Mouse (Mus musculus): ENCODE measurements at regions not wholly inside any gene's neighbourhood (a gene's known extent, or its start where the extent isn't known, plus 50 kb on each side); places are given as distances from the start of the nearest gene placed in this dataset.

DNA sequence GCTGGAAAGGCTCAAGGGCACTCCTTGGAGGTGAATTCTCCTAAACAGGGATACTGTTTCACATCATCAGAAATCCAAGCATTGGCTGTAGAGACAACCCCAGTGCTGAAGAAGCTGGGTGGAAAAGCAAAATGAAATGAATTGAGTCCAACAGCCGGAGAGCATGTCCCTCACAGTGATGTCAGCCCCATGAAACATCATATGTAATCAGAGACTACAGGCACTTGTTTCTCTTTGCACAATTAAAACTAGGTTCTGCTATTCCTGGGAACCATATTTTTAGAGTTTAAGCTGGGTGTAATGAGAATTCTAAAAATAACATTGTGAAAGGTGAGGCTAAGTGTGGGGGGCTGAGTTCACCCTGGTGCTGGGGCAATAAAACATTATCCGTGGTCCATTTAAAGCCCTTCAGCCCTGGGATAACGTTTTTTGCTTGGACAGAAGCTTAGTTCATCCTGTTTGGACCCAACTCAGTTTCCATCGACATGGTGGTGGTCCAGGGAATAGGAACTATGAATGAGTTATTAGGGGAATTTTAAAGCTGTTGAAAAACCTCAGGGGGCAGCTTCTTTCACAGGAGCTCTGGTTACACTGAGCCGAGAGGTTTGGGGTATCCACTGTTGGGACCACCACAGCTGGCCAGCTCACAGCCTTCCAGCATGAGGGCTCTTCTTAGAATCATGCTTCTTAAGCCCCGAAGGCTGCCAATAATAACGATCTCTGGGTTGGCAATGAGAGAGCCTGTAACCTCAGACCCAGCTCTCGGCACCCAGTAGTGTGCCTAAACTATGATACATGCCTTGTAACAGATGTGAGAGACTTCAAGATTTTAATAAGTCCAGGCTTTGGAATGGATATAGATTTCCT lies 206.0 kb upstream of the Dusp10 start:
- TF ChIP-seq CTCF (IDR thresholded peaks at IDR 0.05; ENCODE audit: extremely low read depth, insufficient read length, insufficient replicate concordance, low read depth, low read length) (no peak), POLR2A (IDR thresholded peaks at IDR 0.05; ENCODE audit: low read depth, low read length) (no peak)
